28 mouse cellular contexts compared by ENCODE assay signal in the genomic region with DNA sequence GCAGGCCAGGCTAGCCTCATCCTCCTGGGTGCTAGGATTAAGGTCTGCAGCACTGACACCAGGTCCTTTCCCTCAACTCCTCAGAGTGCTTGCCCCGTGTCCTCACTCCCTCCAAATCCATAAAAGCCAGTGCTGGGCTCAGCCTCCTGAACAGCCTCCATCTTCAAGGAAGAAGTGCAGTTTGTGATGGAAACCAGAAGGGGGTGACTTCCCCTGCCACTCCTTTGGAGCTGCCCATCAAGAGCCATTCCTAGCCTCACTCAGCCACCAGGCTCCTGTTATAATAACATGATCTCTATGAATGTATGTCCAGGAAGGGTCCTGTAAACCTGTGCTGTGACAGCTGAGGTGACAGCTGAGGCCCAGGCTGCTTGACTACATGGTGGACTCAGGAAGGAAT. TPM values are rescaled to one million over a fixed set of nuclear protein-coding genes. Genes with fewer than 3 reads are reported as not detected.
DNase-seq lines count a peak whose midpoint lies in the region; ATAC-seq and TF ChIP-seq lines count a peak whose summit lies in the region.
"Had no signal": no experiment of that assay in that cellular context is flagged by ENCODE, and none has a peak within 500 bp of the region (broad histone marks: within the 10 kb centered on the region; RNA-seq: fewer than 3 reads in every experiment).

No protein-coding gene starts in this region.

- no peak overlapping the region for H3K27ac ChIP-seq in forebrain, embryonic 11.5 days (ENCODE audit: low read depth, low read length)
- no peak overlapping the region for H3K27ac ChIP-seq in forebrain, embryonic 10.5 days
- peak overlapping the region; percentile 91 for H3K27ac ChIP-seq in layer of hippocampus, adult 2 months
- no peak overlapping the region for H3K27ac ChIP-seq in liver, embryonic 14.5 days
- H3K27ac ChIP-seq in liver, embryonic 11.5 days (ENCODE audit: low read depth, low read length), result no peak overlapping the region
- H3K27ac ChIP-seq: embryonic facial prominence, embryonic 12.5 days; forebrain, embryonic 13.5 days; heart, adult 2 months; heart, embryonic 15.5 days; hindbrain, embryonic 13.5 days had no signal

- TF ChIP-seq EP300 in liver, embryonic 14.5 days (IDR thresholded peaks at IDR 0.05; ENCODE audit: low read depth), result no peak

- H3K4me3 ChIP-seq in forebrain, embryonic 11.5 days (ENCODE audit: low read depth, low read length), result no peak overlapping the region
- H3K4me3 ChIP-seq in forebrain, embryonic 10.5 days, result no peak overlapping the region
- no peak overlapping the region for H3K4me3 ChIP-seq in layer of hippocampus, adult 2 months
- no peak overlapping the region for H3K4me3 ChIP-seq in liver, embryonic 14.5 days (ENCODE audit: insufficient read depth in 1 of 2, low read depth in 2 of 2, low read length in 2 of 2)
- no peak overlapping the region for H3K4me3 ChIP-seq in liver, embryonic 11.5 days (ENCODE audit: low read depth, low read length)
- H3K4me3 ChIP-seq: embryonic facial prominence, embryonic 12.5 days; forebrain, embryonic 13.5 days; heart, adult 2 months; heart, embryonic 15.5 days; hindbrain, embryonic 13.5 days had no signal

- no peaks in the 10 kb centered on the region for H3K4me1 ChIP-seq in forebrain, embryonic 11.5 days (replicated peaks; ENCODE audit: control insufficient read depth, insufficient read depth, low read length)
- H3K4me1 ChIP-seq in forebrain, embryonic 10.5 days, result peaks cover 10% of the 10 kb centered on the region
- H3K4me1 ChIP-seq in liver, embryonic 14.5 days (replicated peaks; ENCODE audit: control insufficient read depth in 2 of 2, insufficient read depth in 2 of 2, low read length in 1 of 2), result peaks cover 0 to 4% of the 10 kb centered on the region in 2 experiments; a peak in 3 of 4 replicates
- peaks cover under 1% of the 10 kb centered on the region; the same call in 1 of the 2 replicates for H3K4me1 ChIP-seq in liver, embryonic 11.5 days (replicated peaks; ENCODE audit: control insufficient read depth, insufficient read depth, low read length)
- H3K4me1 ChIP-seq: forebrain, embryonic 13.5 days; heart, embryonic 15.5 days; hindbrain, embryonic 13.5 days had no signal

- TF ChIP-seq POLR2A in brain, embryonic 14.5 days (IDR thresholded peaks at IDR 0.05; ENCODE audit: borderline replicate concordance, extremely low read depth, insufficient read depth, insufficient read length, poor library complexity, severe bottlenecking), result no peak

- H3K4me2 ChIP-seq in forebrain, embryonic 11.5 days (ENCODE audit: low read depth, low read length, severe bottlenecking), result no peak overlapping the region
- H3K4me2 ChIP-seq in liver, embryonic 14.5 days (ENCODE audit: low read depth), result no peak overlapping the region
- no peak overlapping the region for H3K4me2 ChIP-seq in liver, embryonic 11.5 days
- H3K4me2 ChIP-seq: embryonic facial prominence, embryonic 12.5 days; forebrain, embryonic 13.5 days; heart, embryonic 11.5 days; heart, embryonic 15.5 days; hindbrain, embryonic 13.5 days had no signal

- TF ChIP-seq CTCF in layer of hippocampus, adult 2 months (conservative IDR thresholded peaks at IDR 0.05), result peak; percentile 58
- TF ChIP-seq CTCF in liver, embryonic 14.5 days (IDR thresholded peaks at IDR 0.05; ENCODE audit: low read depth), result peak; percentile 35
- TF ChIP-seq CTCF in brain, embryonic 14.5 days (IDR thresholded peaks at IDR 0.05; ENCODE audit: borderline replicate concordance, extremely low read depth, insufficient read depth, insufficient read length), result peak; percentile 3; the same call in 1 of the 2 replicates

- no peaks in the 10 kb centered on the region for H3K36me3 ChIP-seq in forebrain, embryonic 11.5 days (ENCODE audit: control insufficient read depth, insufficient read depth, low read length)
- H3K36me3 ChIP-seq in forebrain, embryonic 10.5 days (replicated peaks), result no peaks in the 10 kb centered on the region
- H3K36me3 ChIP-seq in liver, embryonic 14.5 days (replicated peaks; ENCODE audit: control insufficient read depth, insufficient read depth, low read depth), result no peaks in the 10 kb centered on the region
- H3K36me3 ChIP-seq in liver, embryonic 11.5 days (ENCODE audit: control insufficient read depth, insufficient read depth, low read length), result no peaks in the 10 kb centered on the region
- H3K36me3 ChIP-seq: embryonic facial prominence, embryonic 12.5 days; G1E; heart, embryonic 15.5 days; hindbrain, embryonic 13.5 days had no signal

- H3K27me3 ChIP-seq in forebrain, embryonic 11.5 days (ENCODE audit: control insufficient read depth, insufficient read depth, low read length), result no peaks in the 10 kb centered on the region
- no peaks in the 10 kb centered on the region for H3K27me3 ChIP-seq in forebrain, embryonic 10.5 days (ENCODE audit: poor library complexity, severe bottlenecking)
- no peaks in the 10 kb centered on the region for H3K27me3 ChIP-seq in liver, embryonic 14.5 days (ENCODE audit: control insufficient read depth, insufficient read depth, low read length)
- H3K27me3 ChIP-seq in liver, embryonic 11.5 days (replicated peaks; ENCODE audit: control insufficient read depth, insufficient read depth, low read length), result no peaks in the 10 kb centered on the region
- H3K27me3 ChIP-seq: embryonic facial prominence, embryonic 12.5 days; forebrain, embryonic 13.5 days; heart, embryonic 15.5 days; hindbrain, embryonic 13.5 days had no signal

- H3K9me3 ChIP-seq in forebrain, embryonic 11.5 days (ENCODE audit: control insufficient read depth, low read length), result no peaks in the 10 kb centered on the region
- H3K9me3 ChIP-seq in forebrain, embryonic 10.5 days, result no peaks in the 10 kb centered on the region
- H3K9me3 ChIP-seq in liver, embryonic 14.5 days (ENCODE audit: control insufficient read depth, low read length), result no peaks in the 10 kb centered on the region
- H3K9me3 ChIP-seq in liver, embryonic 11.5 days (ENCODE audit: control insufficient read depth, low read length), result no peaks in the 10 kb centered on the region
- H3K9me3 ChIP-seq: embryonic facial prominence, embryonic 12.5 days; forebrain, embryonic 13.5 days; G1E; heart, embryonic 15.5 days; hindbrain, embryonic 13.5 days had no signal

- ATAC-seq in forebrain, embryonic 11.5 days (replicated peaks; ENCODE audit: low FRiP score), result no peak
- ATAC-seq in liver, embryonic 14.5 days (ENCODE audit: insufficient read depth), result no peak
- no peak for ATAC-seq in liver, embryonic 11.5 days (replicated peaks; ENCODE audit: low FRiP score)
- ATAC-seq: CD4-positive, CD25-positive, alpha-beta regulatory T cell, adult 4 months; forebrain, embryonic 13.5 days had no signal

- no peak overlapping the region for H3K9ac ChIP-seq in forebrain, embryonic 11.5 days (ENCODE audit: low read length)
- no peak overlapping the region for H3K9ac ChIP-seq in liver, embryonic 14.5 days (replicated peaks)
- H3K9ac ChIP-seq in liver, embryonic 11.5 days (ENCODE audit: low read depth, low read length), result no peak overlapping the region
- H3K9ac ChIP-seq: embryonic facial prominence, embryonic 12.5 days; forebrain, embryonic 13.5 days; forebrain, postnatal 0 days; heart, embryonic 15.5 days; hindbrain, embryonic 13.5 days had no signal

- DNase-seq in forebrain, embryonic 11.5 days (ENCODE audit: low spot score), result peak; percentile 47
- no peak for DNase-seq in forebrain, embryonic 10.5 days (ENCODE audit: extremely low spot score, low spot score)
- no peak for DNase-seq in layer of hippocampus, adult 2 months (ENCODE audit: low spot score in 2 of 2)
- DNase-seq in layer of hippocampus, postnatal 10 days (ENCODE audit: low spot score in 2 of 2), result no peak
- no peak for DNase-seq in liver, embryonic 14.5 days (ENCODE audit: low read depth in 3 of 3, low spot score in 3 of 3)
- DNase-seq in liver, embryonic 11.5 days (ENCODE audit: low spot score), result no peak
- no peak for DNase-seq in brain, embryonic 14.5 days (ENCODE audit: low read depth)
- DNase-seq in thymus, postnatal 14 days, result no peak
- DNase-seq: adrenal gland, postnatal 10 days; B cell, adult 2 months; cerebellum, adult 18-20 months; cerebellum, adult 9-11 months; cerebellum, postnatal 36 days; embryo, embryonic 11 days; gastrocnemius, postnatal 14 days; heart, adult 2 months; heart, postnatal 14 days had no signal

- WGBS in forebrain, embryonic 11.5 days, result 71% methylated on average over 1 of the region's 1 CpGs
- 63% methylated on average over 1 of the region's 1 CpGs for WGBS in forebrain, embryonic 10.5 days
- WGBS in liver, embryonic 14.5 days (ENCODE audit: insufficient replicate concordance), result 70% methylated on average over 1 of the region's 1 CpGs
- WGBS in liver, embryonic 11.5 days, result 75% methylated on average over 1 of the region's 1 CpGs

RNA-seq across cellular contexts. Expression of a gene that starts 3.7 kb away (rescaled TPM):
- 0.16 and 0.41 TPM in 2 replicates for polyA plus RNA-seq in forebrain, embryonic 11.5 days (2014; fragmentation: Nextera tagmentation; extraction: Ambion mirVana)
- 0.06 TPM in 1 of 2 replicates, not detected in the other for polyA plus RNA-seq in forebrain, embryonic 10.5 days (2016; fragmentation: Nextera tagmentation; extraction: Ambion mirVana)
- total RNA-seq in layer of hippocampus, adult 2 months (2021), result 1 to 10 TPM; 6.6 to 9.7 TPM
- total RNA-seq in layer of hippocampus, postnatal 10 days (2021), result 10 to 100 TPM; 20.6 to 21.5 TPM
- 1.5 TPM in 2 replicates for polyA plus RNA-seq in liver, embryonic 14.5 days (2012; rRNA removed)
- 1.6 and 2.9 TPM in 2 replicates for polyA plus RNA-seq in liver, embryonic 14.5 days (2014; fragmentation: Nextera tagmentation; extraction: Ambion mirVana)
- polyA plus RNA-seq in liver, embryonic 11.5 days (2014; fragmentation: Nextera tagmentation; extraction: Ambion mirVana), result 2.0 and 2.9 TPM in 2 replicates
- 6.7 and 8.0 TPM in 2 replicates for polyA plus RNA-seq in brain, embryonic 14.5 days (2012; rRNA removed)
- total RNA-seq: gastrocnemius, adult 18-20 months; gastrocnemius, postnatal 14 days; heart, adult 2 months; hematopoietic stem cell, adult 5-6 weeks had no signal
- polyA plus RNA-seq: G1E had no signal

RNA-seq across cellular contexts. Expression of a gene that starts 30.5 kb away (rescaled TPM):
- 0.13 and 0.36 TPM in 2 replicates for polyA plus RNA-seq in forebrain, embryonic 11.5 days (2014; fragmentation: Nextera tagmentation; extraction: Ambion mirVana)
- polyA plus RNA-seq in forebrain, embryonic 10.5 days (2016; fragmentation: Nextera tagmentation; extraction: Ambion mirVana), result 0.06 TPM in 1 of 2 replicates, not detected in the other
- 1 to 10 TPM; 2.2 to 2.8 TPM for total RNA-seq in layer of hippocampus, adult 2 months (2021)
- 1 to 10 TPM; 3.6 to 4.4 TPM for total RNA-seq in layer of hippocampus, postnatal 10 days (2021)
- 0.01 TPM in 1 of 2 replicates, not detected in the other for polyA plus RNA-seq in liver, embryonic 14.5 days (2012; rRNA removed)
- polyA plus RNA-seq in liver, embryonic 14.5 days (2014; fragmentation: Nextera tagmentation; extraction: Ambion mirVana), result not detected in 2 replicates
- polyA plus RNA-seq in liver, embryonic 11.5 days (2014; fragmentation: Nextera tagmentation; extraction: Ambion mirVana), result not detected in 2 replicates
- 12.2 and 13.2 TPM in 2 replicates for polyA plus RNA-seq in brain, embryonic 14.5 days (2012; rRNA removed)
- total RNA-seq: adrenal gland, postnatal 10 days; gastrocnemius, adult 18-20 months; gastrocnemius, postnatal 14 days; heart, adult 2 months; heart, postnatal 14 days; hematopoietic stem cell, adult 5-6 weeks had no signal
- polyA plus RNA-seq: CD4-positive, CD25-positive, alpha-beta regulatory T cell, adult 4 months; G1E; gonadal fat pad, adult 2 months; heart, adult 2 months; heart, embryonic 11.5 days; heart, embryonic 15.5 days had no signal

Comparison
In these comparisons a context has a peak if more than half of its experiments do, and no peak if none do; other contexts are left out.
1. CTCF ChIP-seq: peak in every context shown above with its lines; median percentile 58 in layer of hippocampus, adult 2 months; 35 in liver, embryonic 14.5 days; 3 in brain, embryonic 14.5 days.